Mouse (Mus musculus) limb, embryonic 15.5 days (tissue): ENCODE data around the gene Cog4. TPM values are rescaled to one million over a fixed set of nuclear protein-coding genes. Genes with fewer than 3 reads are reported as not detected.

Experiments used
- ATAC-seq: fragments of 200-750 bp; cut with Nextera tagmentation; 2 replicates; pipeline ENCODE4 v1.8.0; 2017; ENCODE audit warnings: low read depth, moderate TSS enrichment; ENCODE audit not compliant: insufficient number of reproducible peaks, low FRiP score, low TSS enrichment
- H3K27ac ChIP-seq: fragments of 300-500 bp; sonication (generic); 2 replicates; pipeline ENCODE4 v1.5.1; 2015; ENCODE audit warnings: moderate library complexity, mild to moderate bottlenecking, inconsistent platforms
- H3K27me3 ChIP-seq: fragments of 300-500 bp; sonication (generic); 2 replicates; pipeline ENCODE4 v1.6.1; 2015; ENCODE audit warnings: inconsistent platforms
- H3K36me3 ChIP-seq: fragments of 300-500 bp; sonication (generic); 2 replicates; pipeline ENCODE4 v1.6.1; 2015; ENCODE audit warnings: inconsistent platforms
- H3K4me1 ChIP-seq: fragments of 300-500 bp; sonication (generic); 2 replicates; pipeline ENCODE4 v1.6.1; 2015; ENCODE audit warnings: inconsistent platforms
- H3K4me2 ChIP-seq: fragments of 300-500 bp; sonication (generic); 2 replicates; pipeline ENCODE4 v1.6.1; 2015; ENCODE audit warnings: mild to moderate bottlenecking, inconsistent platforms
- H3K4me3 ChIP-seq: fragments of 300-500 bp; sonication (generic); 2 replicates; pipeline ENCODE4 v1.5.1; 2015; ENCODE audit warnings: mild to moderate bottlenecking, inconsistent platforms
- H3K9ac ChIP-seq: fragments of 300-500 bp; sonication (generic); 2 replicates; pipeline ENCODE4 v1.6.1; 2015; ENCODE audit warnings: inconsistent platforms
- H3K9me3 ChIP-seq: fragments of 300-500 bp; sonication (generic); 2 replicates; pipeline ENCODE4 v1.6.1; 2016; ENCODE audit warnings: inconsistent platforms
- WGBS: fragments of 180-500 bp; shearing (Covaris S2); methylation state at CpG from one replicate; pipeline ENCODE4 v1.1.7; 2015; 5-methylcytosine and 5-hydroxymethylcytosine counted together
- polyA plus RNA-seq: library from polyadenylated mRNA; unstranded; fragments of >200 nt; fragmentation: Nextera tagmentation; extraction: Ambion mirVana; gene quantifications from 2 replicates; pipeline ENCODE4 v1.2.1, GENCODE M21; 2015

Gene Cog4
- 77.7 and 77.8 TPM in 2 replicates for polyA plus RNA-seq

DNA sequence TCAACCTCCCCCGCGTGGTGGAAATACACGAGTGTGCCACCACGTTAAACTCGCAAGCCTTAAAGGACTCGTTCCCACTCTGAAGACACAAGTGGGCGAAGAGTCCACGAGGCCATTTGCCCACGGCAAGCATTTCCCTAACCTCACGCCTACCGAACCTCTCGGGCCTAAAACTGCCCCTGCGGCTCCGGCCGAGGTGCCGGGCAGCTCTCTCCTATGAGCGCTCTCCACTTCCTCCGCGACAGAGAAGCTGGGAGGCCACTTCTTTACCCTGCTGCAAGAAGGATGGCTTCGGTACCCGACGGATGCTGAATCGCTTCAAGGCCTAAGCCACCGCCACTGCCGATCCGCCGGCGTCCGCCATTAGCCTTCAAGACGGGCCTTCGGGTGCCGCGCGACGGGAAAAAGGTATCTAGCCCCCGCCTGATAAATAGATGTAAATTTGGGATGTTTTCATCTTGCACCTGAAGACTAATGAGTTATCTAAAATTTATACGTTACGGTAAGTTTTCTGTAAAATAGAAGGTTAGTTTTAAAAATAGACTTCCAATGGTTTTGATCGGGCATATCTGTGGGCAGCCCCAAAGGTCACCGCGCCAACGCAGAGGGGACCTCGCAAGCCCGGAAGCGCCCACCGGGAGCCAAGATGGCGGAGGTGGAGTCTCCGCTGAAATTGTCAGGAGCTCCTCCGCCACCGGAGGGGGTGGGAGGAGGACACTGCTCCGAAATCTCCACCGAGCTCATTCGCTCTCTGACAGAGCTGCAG, at the start of gene Cog4, which contains the start of gene Sf3b3:
Gene Cog4 (plus strand): TSS at position 196 of the 766 bp plus-strand sequence.
Gene Sf3b3 (minus strand): TSS at position 383 of the 766 bp plus-strand sequence.
- peak within 1 kb of the TSS; percentile 75 for H3K4me3 ChIP-seq
- WGBS = under 1% methylated on average over 53 of the region's 53 CpGs
- H3K9me3 ChIP-seq = no peaks in the 10 kb centered on the region
- no peaks in the 10 kb centered on the region for H3K27me3 ChIP-seq
- H3K36me3 ChIP-seq = peaks cover 46% of the 10 kb centered on the region
- peak within 1 kb of the TSS; percentile 85 for H3K9ac ChIP-seq
- peak within 1 kb of the TSS; percentile 63 for H3K4me2 ChIP-seq
- ATAC-seq = peak; percentile 86
- H3K27ac ChIP-seq = peak within 1 kb of the TSS; percentile 93
- peaks cover 12% of the 10 kb centered on the region for H3K4me1 ChIP-seq

GRCm38 (mm10) chr8:110797086-110797485, 49.3 kb upstream of the Cog4 start:
- H3K27ac ChIP-seq = no peak overlapping the region
- no peaks in the 10 kb centered on the region for H3K27me3 ChIP-seq
- 95% methylated on average over 8 of the region's 8 CpGs for WGBS
- H3K4me3 ChIP-seq = no peak overlapping the region
- H3K9me3 ChIP-seq = no peaks in the 10 kb centered on the region
- no peak overlapping the region for H3K4me2 ChIP-seq
- ATAC-seq = no peak
- H3K4me1 ChIP-seq = peaks cover 13% of the 10 kb centered on the region
- H3K9ac ChIP-seq = no peak overlapping the region
- no peaks in the 10 kb centered on the region for H3K36me3 ChIP-seq

GRCm38 (mm10) chr8:110802988-110803387, 43.4 kb upstream of the Cog4 start:
- H3K36me3 ChIP-seq = no peaks in the 10 kb centered on the region
- H3K9me3 ChIP-seq = no peaks in the 10 kb centered on the region
- ATAC-seq = no peak
- no peaks in the 10 kb centered on the region for H3K27me3 ChIP-seq
- no peak overlapping the region for H3K9ac ChIP-seq
- H3K4me2 ChIP-seq = no peak overlapping the region
- 0 out of 2 replicates have a peak, but pooled peaks cover 13% of the 10 kb centered on the region for H3K4me1 ChIP-seq
- H3K27ac ChIP-seq = no peak overlapping the region
- H3K4me3 ChIP-seq = no peak overlapping the region
- 75% methylated on average over 5 of the region's 5 CpGs for WGBS

DNA sequence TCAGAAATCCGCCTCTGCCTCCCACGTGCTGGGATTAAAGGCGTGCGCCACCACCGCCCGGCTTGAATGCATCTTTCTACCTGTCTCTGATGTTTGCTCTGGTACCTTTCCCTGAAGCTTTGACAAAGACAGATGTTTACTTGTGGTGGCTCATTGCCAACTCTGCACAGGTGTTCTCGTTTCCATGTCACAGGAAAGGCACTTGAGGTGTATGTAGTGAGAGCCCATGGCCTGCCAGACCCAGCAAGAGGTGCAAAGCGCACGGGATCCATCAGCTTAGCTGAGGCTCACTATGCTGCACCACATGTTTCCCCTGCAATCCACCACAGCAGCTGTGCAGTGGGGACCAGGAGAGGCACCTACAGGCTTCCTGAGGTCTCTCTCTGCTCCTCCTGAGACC, 42.5 kb upstream of the Cog4 start:
- Histone ChIP-seq H3K36me3 (no peaks in the 10 kb centered on the region), H3K9ac (no peak overlapping the region), H3K27me3 (no peaks in the 10 kb centered on the region), H3K27ac (no peak overlapping the region), H3K4me3 (no peak overlapping the region), H3K9me3 (no peaks in the 10 kb centered on the region), H3K4me2 (no peak overlapping the region), H3K4me1 (peaks cover 18% of the 10 kb centered on the region)
- WGBS = 72% methylated on average over 9 of the region's 9 CpGs
- no peak for ATAC-seq

- H3K27me3 ChIP-seq = no peaks in the 10 kb centered on the region
- H3K4me3 ChIP-seq = no peak overlapping the region
- no peak for ATAC-seq
- H3K27ac ChIP-seq = no peak overlapping the region
- H3K4me1 ChIP-seq = peaks cover 29% of the 10 kb centered on the region
- WGBS = 47% methylated on average over 3 of the region's 3 CpGs
- H3K4me2 ChIP-seq = no peak overlapping the region
- H3K36me3 ChIP-seq = peaks cover 11% of the 10 kb centered on the region
- H3K9me3 ChIP-seq = no peaks in the 10 kb centered on the region
- no peak overlapping the region for H3K9ac ChIP-seq
Observed at GRCm38 (mm10) chr8:110804825-110805514, 41.4 kb upstream of the Cog4 start.

DNA sequence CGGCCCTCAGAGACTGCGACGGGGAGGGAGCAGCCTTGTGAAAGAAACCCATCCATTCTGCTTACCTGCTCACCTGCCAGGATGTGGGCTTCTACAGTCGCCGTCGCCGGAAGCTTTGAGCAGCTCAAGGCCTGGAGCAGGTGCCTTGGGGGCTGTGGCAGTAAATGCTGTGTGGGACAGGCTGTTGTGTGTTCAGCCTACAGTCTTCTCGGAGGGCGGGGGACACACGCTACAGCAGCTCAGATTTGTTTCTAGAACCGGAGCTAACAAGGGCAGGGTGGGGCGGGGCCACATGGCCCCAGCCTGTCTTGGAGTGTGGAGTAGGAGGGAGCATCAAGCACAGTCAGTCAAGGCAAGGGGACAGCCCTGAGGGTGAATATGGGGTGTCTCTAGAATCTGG, 40.7 kb upstream of the Cog4 start, which contains the start of gene Il34:
Gene Il34 (minus strand): TSS at position 256 of the 400 bp plus-strand sequence.
- H3K4me2 ChIP-seq = no peak within 1 kb of the TSS
- no peaks in the 10 kb centered on the region for H3K9me3 ChIP-seq
- H3K27me3 ChIP-seq = no peaks in the 10 kb centered on the region
- H3K9ac ChIP-seq = no peak within 1 kb of the TSS
- ATAC-seq = no peak
- H3K4me3 ChIP-seq = peak within 1 kb of the TSS; percentile 9; the same call in 1 of the 2 replicates
- H3K36me3 ChIP-seq = peaks cover 18% of the 10 kb centered on the region
- peaks cover 33% of the 10 kb centered on the region for H3K4me1 ChIP-seq
- no peak within 1 kb of the TSS for H3K27ac ChIP-seq
- WGBS = 28% methylated on average over 12 of the region's 12 CpGs

DNA sequence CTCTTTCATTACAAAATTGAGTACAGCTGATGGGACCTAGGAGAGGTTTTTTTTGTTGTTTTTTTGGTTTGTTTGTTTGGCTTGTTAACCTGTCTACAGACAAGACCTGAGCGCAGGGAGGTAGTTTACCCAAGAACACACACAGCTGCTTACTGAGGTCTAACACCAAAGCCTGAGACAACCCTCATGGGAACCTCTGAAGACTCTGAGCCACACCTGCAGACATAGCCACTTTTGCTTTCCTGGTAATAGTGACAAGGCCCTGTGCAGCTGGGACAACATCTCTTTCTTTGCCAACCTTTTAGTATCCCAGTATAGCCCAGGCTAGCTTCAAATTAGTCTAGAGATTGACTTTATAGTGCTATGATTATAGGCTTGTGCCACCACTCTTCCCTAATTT, 40.3 kb upstream of the Cog4 start:
- no peak overlapping the region for H3K4me2 ChIP-seq
- H3K9ac ChIP-seq = no peak overlapping the region
- no peak for ATAC-seq
- peaks cover 22% of the 10 kb centered on the region for H3K36me3 ChIP-seq
- peaks cover 33% of the 10 kb centered on the region for H3K4me1 ChIP-seq
- no peak overlapping the region for H3K27ac ChIP-seq
- H3K9me3 ChIP-seq = no peaks in the 10 kb centered on the region
- no peaks in the 10 kb centered on the region for H3K27me3 ChIP-seq
- H3K4me3 ChIP-seq = no peak overlapping the region
- WGBS = 82% methylated on average over 1 of the region's 1 CpGs

GRCm38 (mm10) chr8:110808495-110809472, 37.6 kb upstream of the Cog4 start:
- peak; percentile 68 for ATAC-seq
- Histone ChIP-seq H3K9ac (no peak overlapping the region), H3K4me2 (no peak overlapping the region), H3K4me3 (no peak overlapping the region), H3K27me3 (no peaks in the 10 kb centered on the region), H3K36me3 (peaks cover 49% of the 10 kb centered on the region), H3K27ac (peak overlapping the region; percentile 66), H3K9me3 (no peaks in the 10 kb centered on the region), H3K4me1 (peaks cover 31% of the 10 kb centered on the region)
- 44% methylated on average over 13 of the region's 13 CpGs for WGBS

DNA sequence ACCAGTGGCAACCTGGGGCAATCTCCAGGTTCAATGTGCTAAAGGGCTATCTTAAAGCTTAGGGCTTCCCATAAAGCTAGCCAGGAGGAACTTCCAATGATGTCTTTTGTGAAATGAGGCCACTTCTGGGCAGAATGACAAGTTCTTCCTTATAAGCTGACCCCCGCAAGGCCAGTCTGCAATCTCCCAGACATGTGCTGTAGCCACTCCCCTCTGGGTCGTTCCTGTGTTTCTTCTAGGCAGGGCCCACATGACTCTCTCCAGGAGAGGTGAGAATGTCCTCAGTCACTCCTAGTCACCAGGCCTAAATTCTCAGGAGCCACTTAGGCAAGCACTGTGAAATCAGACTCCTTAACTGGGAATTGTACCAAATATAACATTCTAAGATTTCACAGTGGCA, 36.6 kb upstream of the Cog4 start:
- Histone ChIP-seq H3K4me1 (peaks cover 31% of the 10 kb centered on the region), H3K27me3 (no peaks in the 10 kb centered on the region), H3K36me3 (peaks cover 59% of the 10 kb centered on the region), H3K9me3 (no peaks in the 10 kb centered on the region), H3K9ac (no peak overlapping the region), H3K27ac (peak overlapping the region; percentile 66; the same call in 1 of the 2 replicates), H3K4me3 (no peak overlapping the region), H3K4me2 (no peak overlapping the region)
- whole genome bisulfite sequencing = 40% methylated on average over 2 of the region's 2 CpGs
- no peak for ATAC-seq

DNA sequence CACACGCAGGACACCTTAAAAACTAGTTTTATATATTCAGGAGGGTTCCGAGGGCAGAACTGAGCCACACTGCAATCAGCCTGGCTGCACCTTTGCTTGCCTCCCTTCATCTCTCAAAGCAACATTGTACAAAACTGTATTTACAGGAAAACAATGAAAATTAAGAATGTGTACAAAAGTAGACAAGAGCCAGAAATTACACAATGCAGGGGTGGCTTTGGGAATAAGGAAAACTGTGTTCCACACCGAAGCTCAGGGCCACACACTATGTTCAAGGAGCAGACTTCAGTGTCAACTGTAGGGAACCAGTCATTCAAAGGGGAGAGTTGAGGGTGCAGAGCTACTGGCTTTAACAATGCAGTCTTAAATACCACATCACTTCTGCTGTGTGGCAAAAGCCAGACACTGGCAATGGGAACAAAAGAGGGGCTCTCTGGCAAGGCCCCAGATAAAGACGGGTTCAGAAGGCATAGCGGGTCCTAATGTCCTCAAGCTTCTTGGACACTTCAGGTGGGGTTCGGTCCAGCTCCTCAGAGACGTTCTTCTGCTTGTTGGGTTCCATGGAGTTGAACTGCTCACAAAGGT, 35.8 kb upstream of the Cog4 start:
- H3K9ac ChIP-seq = no peak overlapping the region
- no peaks in the 10 kb centered on the region for H3K27me3 ChIP-seq
- H3K9me3 ChIP-seq = no peaks in the 10 kb centered on the region
- H3K4me1 ChIP-seq = peaks cover 30% of the 10 kb centered on the region
- H3K27ac ChIP-seq = peak overlapping the region; percentile 66
- WGBS = 84% methylated on average over 7 of the region's 7 CpGs
- peaks cover 66% of the 10 kb centered on the region for H3K36me3 ChIP-seq
- H3K4me3 ChIP-seq = no peak overlapping the region
- no peak for ATAC-seq
- no peak overlapping the region for H3K4me2 ChIP-seq

DNA sequence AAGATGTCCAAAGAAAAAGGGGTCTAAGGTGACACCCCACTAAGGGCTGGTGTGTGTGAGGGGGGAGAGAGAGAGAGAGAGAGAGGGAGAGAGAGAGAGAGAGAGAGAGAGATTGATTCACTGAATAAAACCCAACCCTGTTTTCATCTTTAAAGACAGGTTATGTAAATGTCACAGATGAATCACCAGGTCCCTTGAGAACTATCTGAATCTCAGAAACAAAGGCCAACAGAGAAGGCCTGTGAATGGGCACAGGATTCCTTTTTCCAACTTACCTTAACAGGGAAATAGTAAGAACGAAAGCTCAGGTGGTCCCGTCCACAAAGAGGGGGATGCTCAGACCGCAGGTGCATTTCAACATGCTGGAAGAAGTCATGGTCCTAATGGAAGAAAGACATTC, 35.3 kb upstream of the Cog4 start:
- Histone ChIP-seq H3K9me3 (no peaks in the 10 kb centered on the region), H3K36me3 (peaks cover 71% of the 10 kb centered on the region), H3K4me2 (no peak overlapping the region), H3K9ac (no peak overlapping the region), H3K4me3 (no peak overlapping the region), H3K4me1 (peaks cover 28% of the 10 kb centered on the region), H3K27me3 (no peaks in the 10 kb centered on the region), H3K27ac (0 out of 2 replicates have a peak overlapping the region, but pooled peaks have one; percentile 66)
- no peak for ATAC-seq
- 93% methylated on average over 3 of the region's 3 CpGs for WGBS
